Mouse (Mus musculus): ENCODE measurements around the gene 9130008F23Rik. TPM values are rescaled to one million over a fixed set of nuclear protein-coding genes. Genes with fewer than 3 reads are reported as not detected.

Gene 9130008F23Rik
- polyA plus RNA-seq, 1 experiment: 2.9 TPM

GRCm38 (mm10) chr17:40837308-40837707, 43.1 kb downstream of the 9130008F23Rik start:
- H3K4me1 ChIP-seq (ENCODE audit: control insufficient read depth, insufficient read depth, low read length): no peaks in the 10 kb centered on the region

GRCm38 (mm10) chr17:40831870-40832269, 48.5 kb downstream of the 9130008F23Rik start:
- H3K4me3 ChIP-seq (ENCODE audit: insufficient read depth, low read length): no peak overlapping the region
- H3K4me1 ChIP-seq (ENCODE audit: control insufficient read depth, insufficient read depth, low read length): no peaks in the 10 kb centered on the region
- no peak for TF ChIP-seq POLR2A (IDR thresholded peaks at IDR 0.05; ENCODE audit: borderline replicate concordance, low read depth, low read length)
- no peak for TF ChIP-seq CTCF (IDR thresholded peaks at IDR 0.05; ENCODE audit: low read depth, low read length)
- H3K27ac ChIP-seq (ENCODE audit: insufficient read depth, low read depth, low read length): no peak overlapping the region

More at GRCm38 (mm10) chr17:40837308-40837707, 43.1 kb downstream of the 9130008F23Rik start:
- Histone ChIP-seq H3K4me3 (ENCODE audit: insufficient read depth, low read length) (no peak overlapping the region), H3K27ac (ENCODE audit: insufficient read depth, low read depth, low read length) (no peak overlapping the region)
- TF ChIP-seq POLR2A (IDR thresholded peaks at IDR 0.05; ENCODE audit: borderline replicate concordance, low read depth, low read length): no peak
- no peak for TF ChIP-seq CTCF (IDR thresholded peaks at IDR 0.05; ENCODE audit: low read depth, low read length)

Other genes with a start within 250 kb of the 9130008F23Rik start
- not detected in 2 replicates for gene Esp3, start 248.5 kb downstream of the 9130008F23Rik start, polyA plus RNA-seq (2012; ENCODE audit: insufficient read depth, insufficient read length, missing spikeins)
- gene Esp1, start 153.4 kb downstream of the 9130008F23Rik start, polyA plus RNA-seq (2012; ENCODE audit: insufficient read depth, insufficient read length, missing spikeins): not detected in 2 replicates
- not detected in 2 replicates for gene Crisp2, start 73.6 kb downstream of the 9130008F23Rik start, polyA plus RNA-seq (2012; ENCODE audit: insufficient read depth, insufficient read length, missing spikeins)
- 0.39 TPM in 1 of 2 replicates, not detected in the other for gene Rhag, start 69.4 kb downstream of the 9130008F23Rik start, polyA plus RNA-seq (2012; ENCODE audit: insufficient read depth, insufficient read length, missing spikeins)
- not detected in 2 replicates for gene Glyatl3, start 33.8 kb upstream of the 9130008F23Rik start, polyA plus RNA-seq (2012; ENCODE audit: insufficient read depth, insufficient read length, missing spikeins)
- 21.1 and 22.0 TPM in 2 replicates for gene Mut, start 54.1 kb upstream of the 9130008F23Rik start, polyA plus RNA-seq (2012; ENCODE audit: insufficient read depth, insufficient read length, missing spikeins)
- gene Cenpq, start 54.5 kb upstream of the 9130008F23Rik start, polyA plus RNA-seq (2012; ENCODE audit: insufficient read depth, insufficient read length, missing spikeins): 11.4 and 14.2 TPM in 2 replicates